Comparison of ENCODE assay signal across 22 mouse cellular contexts in the genomic region with DNA sequence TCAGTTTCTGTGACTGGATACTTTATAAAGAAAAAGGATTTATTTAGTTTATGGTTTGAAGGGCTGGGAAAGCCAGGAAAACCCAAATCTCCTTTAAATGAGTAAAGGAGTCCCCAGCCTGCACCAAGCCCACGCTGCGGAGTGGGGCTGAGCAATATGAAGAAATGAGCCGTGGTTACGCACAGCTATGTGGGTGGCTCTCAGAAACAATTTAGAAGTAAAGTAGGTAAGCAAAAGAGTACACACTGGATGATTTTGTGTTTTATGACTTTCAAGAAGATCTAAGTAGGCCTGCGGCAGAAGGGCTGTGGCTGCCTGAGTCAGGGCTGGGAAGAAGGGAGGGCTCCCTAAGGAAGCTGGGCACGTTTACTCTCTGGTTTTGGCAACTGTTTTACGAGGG.
DNase-seq lines count a peak whose midpoint lies in the region; ATAC-seq and TF ChIP-seq lines count a peak whose summit lies in the region.
"Had no signal": no experiment of that assay in that cellular context is flagged by ENCODE, and none has a peak within 500 bp of the region (broad histone marks: within the 10 kb centered on the region; RNA-seq: fewer than 3 reads in every experiment).

No protein-coding gene starts in this region.

- H3K4me3 ChIP-seq in kidney, postnatal 0 days (replicated peaks; ENCODE audit: low read depth, low read length), result no peak overlapping the region
- no peak overlapping the region for H3K4me3 ChIP-seq in limb, embryonic 14.5 days (replicated peaks; ENCODE audit: low read length)
- H3K4me3 ChIP-seq in limb, embryonic 10.5 days, result no peak overlapping the region
- peak overlapping the region; percentile 20 for H3K4me3 ChIP-seq in testis, adult 2 months (ENCODE audit: control insufficient read depth, low read depth, low read length)
- no peak overlapping the region for H3K4me3 ChIP-seq in embryonic facial prominence, embryonic 10.5 days
- H3K4me3 ChIP-seq: embryonic facial prominence, embryonic 12.5 days; forebrain, embryonic 15.5 days; gastrocnemius, adult 2 months; heart, embryonic 12.5 days; hindbrain, embryonic 10.5 days had no signal

- H3K4me1 ChIP-seq in kidney, postnatal 0 days (replicated peaks; ENCODE audit: insufficient read depth, low read length), result no peaks in the 10 kb centered on the region
- 0 out of 2 replicates have a peak, but pooled peaks cover 4% of the 10 kb centered on the region for H3K4me1 ChIP-seq in limb, embryonic 14.5 days (ENCODE audit: control insufficient read depth, insufficient read depth, low read length)
- H3K4me1 ChIP-seq in limb, embryonic 10.5 days, result peaks cover 12% of the 10 kb centered on the region
- H3K4me1 ChIP-seq in testis, adult 2 months (ENCODE audit: control insufficient read depth, insufficient read depth, low read length), result no peaks in the 10 kb centered on the region
- 0 out of 2 replicates have a peak, but pooled peaks cover 3% of the 10 kb centered on the region for H3K4me1 ChIP-seq in embryonic facial prominence, embryonic 10.5 days
- H3K4me1 ChIP-seq: embryonic facial prominence, embryonic 12.5 days; heart, embryonic 12.5 days; hindbrain, embryonic 10.5 days had no signal

- H3K9ac ChIP-seq in kidney, postnatal 0 days (ENCODE audit: low read depth, low read length), result no peak overlapping the region
- no peak overlapping the region for H3K9ac ChIP-seq in limb, embryonic 14.5 days (ENCODE audit: low read depth, low read length, severe bottlenecking)
- H3K9ac ChIP-seq: embryonic facial prominence, embryonic 12.5 days; forebrain, embryonic 15.5 days; heart, embryonic 12.5 days; hindbrain, embryonic 14.5 days had no signal

- WGBS in kidney, postnatal 0 days, result 20% methylated on average over 7 of the region's 7 CpGs
- WGBS in limb, embryonic 14.5 days, result 39% methylated on average over 7 of the region's 7 CpGs
- 58% methylated on average over 7 of the region's 7 CpGs for WGBS in limb, embryonic 10.5 days
- WGBS in embryonic facial prominence, embryonic 10.5 days, result 79% methylated on average over 7 of the region's 7 CpGs

- no peak overlapping the region for H3K27ac ChIP-seq in kidney, postnatal 0 days
- H3K27ac ChIP-seq in limb, embryonic 14.5 days (replicated peaks; ENCODE audit: low read depth, low read length), result no peak overlapping the region
- H3K27ac ChIP-seq in limb, embryonic 10.5 days, result no peak overlapping the region
- no peak overlapping the region for H3K27ac ChIP-seq in testis, adult 2 months (ENCODE audit: control insufficient read depth, insufficient read depth, low read depth, low read length)
- no peak overlapping the region for H3K27ac ChIP-seq in embryonic facial prominence, embryonic 10.5 days (replicated peaks)
- H3K27ac ChIP-seq: embryonic facial prominence, embryonic 12.5 days; forebrain, embryonic 15.5 days; gastrocnemius, adult 2 months; hindbrain, embryonic 10.5 days; hindbrain, embryonic 14.5 days had no signal

- ATAC-seq in kidney, postnatal 0 days (replicated peaks; ENCODE audit: low FRiP score, low read depth), result no peak
- ATAC-seq in limb, embryonic 14.5 days (ENCODE audit: low FRiP score, low read depth), result peak; percentile 63
- ATAC-seq: forebrain, embryonic 15.5 days; Patski had no signal

- TF ChIP-seq CTCF in kidney, postnatal 0 days (IDR thresholded peaks at IDR 0.05; ENCODE audit: low read depth), result no peak
- no peak for TF ChIP-seq CTCF in testis, adult 2 months (IDR thresholded peaks at IDR 0.05; ENCODE audit: control insufficient read depth, insufficient read depth, insufficient replicate concordance, low read depth, low read length)

- no peak overlapping the region for H3K4me2 ChIP-seq in kidney, postnatal 0 days (ENCODE audit: low read length)
- H3K4me2 ChIP-seq in limb, embryonic 14.5 days (replicated peaks; ENCODE audit: low read depth, low read length, severe bottlenecking), result no peak overlapping the region
- H3K4me2 ChIP-seq: embryonic facial prominence, embryonic 12.5 days; forebrain, embryonic 15.5 days; heart, embryonic 12.5 days; hindbrain, embryonic 14.5 days had no signal

- H3K27me3 ChIP-seq in kidney, postnatal 0 days (ENCODE audit: insufficient read depth, low read length), result no peaks in the 10 kb centered on the region
- H3K27me3 ChIP-seq in limb, embryonic 14.5 days (ENCODE audit: control insufficient read depth, insufficient read depth, low read length), result no peaks in the 10 kb centered on the region
- 0 out of 2 replicates have a peak, but pooled peaks cover 9% of the 10 kb centered on the region for H3K27me3 ChIP-seq in limb, embryonic 10.5 days (ENCODE audit: low read depth, poor library complexity, severe bottlenecking)
- H3K27me3 ChIP-seq in testis, adult 2 months (ENCODE audit: control insufficient read depth, insufficient read depth, low read length), result no peaks in the 10 kb centered on the region
- H3K27me3 ChIP-seq in embryonic facial prominence, embryonic 10.5 days (replicated peaks; ENCODE audit: low read depth, poor library complexity, severe bottlenecking), result no peaks in the 10 kb centered on the region
- H3K27me3 ChIP-seq: CH12.LX; embryonic facial prominence, embryonic 12.5 days; forebrain, embryonic 15.5 days; heart, embryonic 12.5 days had no signal

- TF ChIP-seq POLR2A in limb, embryonic 14.5 days (IDR thresholded peaks at IDR 0.05; ENCODE audit: borderline replicate concordance, extremely low read depth, insufficient read depth, insufficient read length), result no peak
- TF ChIP-seq POLR2A in testis, adult 2 months (IDR thresholded peaks at IDR 0.05; ENCODE audit: control insufficient read depth, low read depth, low read length), result no peak

- no peaks in the 10 kb centered on the region for H3K9me3 ChIP-seq in kidney, postnatal 0 days (replicated peaks; ENCODE audit: low read length)
- H3K9me3 ChIP-seq in limb, embryonic 14.5 days (ENCODE audit: control insufficient read depth, low read length), result no peaks in the 10 kb centered on the region
- no peaks in the 10 kb centered on the region for H3K9me3 ChIP-seq in limb, embryonic 10.5 days (replicated peaks)
- H3K9me3 ChIP-seq in embryonic facial prominence, embryonic 10.5 days, result no peaks in the 10 kb centered on the region
- H3K9me3 ChIP-seq: embryonic facial prominence, embryonic 12.5 days; forebrain, embryonic 15.5 days; heart, embryonic 12.5 days; hindbrain, embryonic 10.5 days had no signal

- peak; percentile 31 for DNase-seq in kidney, postnatal 0 days (ENCODE audit: low spot score)
- DNase-seq in kidney, adult 18-20 months, result no peak
- peak; percentile 25 for DNase-seq in limb, embryonic 14.5 days (ENCODE audit: low spot score)
- DNase-seq in limb, embryonic 10.5 days (ENCODE audit: low spot score), result no peak
- DNase-seq in testis, postnatal 14 days (ENCODE audit: low spot score), result no peak
- no peak for DNase-seq in embryonic facial prominence, embryonic 10.5 days (ENCODE audit: low spot score)
- DNase-seq: adrenal gland, adult 8-10 months; adrenal gland, postnatal 36 days; cerebellum, adult 11 months; cerebellum, adult 8-10 months; cerebellum, postnatal 14 days; embryo, embryonic 11 days; gastrocnemius, adult 2 months; gastrocnemius, postnatal 25 days had no signal

- no peaks in the 10 kb centered on the region for H3K36me3 ChIP-seq in kidney, postnatal 0 days (ENCODE audit: insufficient read depth, low read length)
- no peaks in the 10 kb centered on the region for H3K36me3 ChIP-seq in limb, embryonic 14.5 days (ENCODE audit: control insufficient read depth, insufficient read depth, low read length)
- no peaks in the 10 kb centered on the region for H3K36me3 ChIP-seq in limb, embryonic 10.5 days
- H3K36me3 ChIP-seq in testis, adult 2 months (ENCODE audit: control insufficient read depth, insufficient read depth, low read length), result no peaks in the 10 kb centered on the region
- no peaks in the 10 kb centered on the region for H3K36me3 ChIP-seq in embryonic facial prominence, embryonic 10.5 days (replicated peaks)
- H3K36me3 ChIP-seq: embryonic facial prominence, embryonic 12.5 days; forebrain, embryonic 15.5 days; heart, embryonic 12.5 days; hindbrain, embryonic 10.5 days had no signal

Comparison
In these comparisons a context has a peak if more than half of its experiments do, and no peak if none do; other contexts are left out.
1. DNase-seq: peak in kidney, postnatal 0 days (single experiment) and limb, embryonic 14.5 days (single experiment); none in kidney, adult 18-20 months (single experiment), limb, embryonic 10.5 days (single experiment), testis, postnatal 14 days (single experiment) and embryonic facial prominence, embryonic 10.5 days (single experiment).